Mouse (Mus musculus): ENCODE data around the gene Gm45521. TPM values are rescaled to one million over a fixed set of nuclear protein-coding genes. Genes with fewer than 3 reads are reported as not detected.
"Not testable (repeated sequence)": the region's sequence is repeated elsewhere in the genome, so short reads cannot be mapped to it uniquely, and the experiment has no call there.

Gene Gm45521
- polyA plus RNA-seq, 1 experiment from 2014 or later = not detected

DNA sequence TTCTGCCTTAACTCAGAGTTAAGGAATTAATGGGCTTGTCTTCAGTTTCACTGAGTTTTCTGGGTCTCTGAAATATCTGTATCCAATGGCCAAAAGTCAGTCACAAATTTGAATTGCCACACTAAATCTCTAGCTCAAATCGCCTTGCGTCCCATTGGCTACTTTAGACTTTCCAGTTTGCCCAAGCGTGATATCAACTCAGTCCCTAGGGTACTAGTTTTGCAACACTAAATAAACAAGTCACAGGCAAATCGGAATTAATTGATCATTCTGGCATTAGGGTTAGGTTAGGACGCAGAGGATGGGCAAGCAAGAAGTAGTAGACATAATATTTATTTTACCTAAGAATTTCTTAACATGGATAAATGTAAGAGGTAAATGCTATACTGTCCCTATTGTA lies 43.2 kb downstream of the Gm45521 start:
- Histone ChIP-seq H3K36me3 (ENCODE audit: control insufficient read depth, insufficient read depth, low read length) (no peaks in the 10 kb centered on the region), H3K9me3 (ENCODE audit: control insufficient read depth, low read length) (no peaks in the 10 kb centered on the region), H3K27me3 (ENCODE audit: control insufficient read depth, insufficient read depth, low read length) (peaks cover 9% of the 10 kb centered on the region), H3K4me2 (ENCODE audit: low read depth) (no peak overlapping the region), H3K9ac (ENCODE audit: low read length) (no peak overlapping the region), H3K4me3 (ENCODE audit: low read depth, low read length) (no peak overlapping the region), H3K27ac (ENCODE audit: low read depth, low read length) (no peak overlapping the region), H3K4me1 (ENCODE audit: control insufficient read depth, insufficient read depth, low read length) (peaks cover 4% of the 10 kb centered on the region; the same call in 1 of the 2 replicates)
- 86% methylated on average over 5 of the region's 5 CpGs for WGBS
- no peak for DNase-seq (ENCODE audit: low spot score)
- ATAC-seq (ENCODE audit: insufficient read depth, low FRiP score, low TSS enrichment) = no peak

DNA sequence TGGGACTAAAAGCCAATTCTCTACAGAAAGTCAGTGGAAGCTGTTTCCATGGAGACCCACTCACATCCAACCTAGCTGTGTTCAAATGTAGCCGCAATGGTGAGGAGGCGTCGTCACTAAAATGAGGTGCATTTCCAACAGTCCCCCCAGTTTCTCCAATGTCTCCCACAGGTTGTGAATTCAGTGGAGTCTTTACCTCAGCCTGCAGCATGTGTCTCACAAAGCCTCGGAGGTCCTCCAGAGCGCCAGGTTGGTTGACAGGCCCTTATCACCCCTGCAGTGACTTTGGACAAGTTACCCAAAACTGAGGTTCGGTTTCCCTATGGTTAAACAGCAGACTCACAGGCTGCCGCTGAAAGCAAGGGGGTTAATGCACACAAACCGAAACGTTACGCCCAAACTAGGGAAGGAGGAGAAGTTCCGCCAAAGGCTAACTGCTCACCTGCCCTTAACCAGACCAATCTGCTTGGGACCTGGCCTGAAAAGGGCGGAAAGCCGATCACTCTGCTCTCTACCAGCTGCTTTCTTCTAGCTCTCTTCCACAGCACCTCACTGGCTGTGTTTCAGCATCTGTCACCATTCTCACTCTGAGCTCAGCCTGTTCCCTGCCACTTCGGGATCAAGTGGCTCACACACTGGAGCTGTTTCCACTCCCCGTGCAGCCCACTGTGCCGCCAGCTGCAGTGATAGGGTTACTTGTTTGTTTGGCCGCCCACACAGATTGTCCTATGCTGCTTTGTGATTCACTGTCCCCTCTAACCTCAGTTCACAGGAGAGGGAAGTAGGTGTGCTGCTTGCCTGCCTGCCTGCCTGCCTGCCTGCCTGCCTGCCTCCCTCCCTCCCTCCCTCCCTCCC lies 44.0 kb downstream of the Gm45521 start:
- WGBS = 28% methylated on average over 17 of the region's 17 CpGs
- no peak for ATAC-seq (ENCODE audit: insufficient read depth, low FRiP score, low TSS enrichment)

DNA sequence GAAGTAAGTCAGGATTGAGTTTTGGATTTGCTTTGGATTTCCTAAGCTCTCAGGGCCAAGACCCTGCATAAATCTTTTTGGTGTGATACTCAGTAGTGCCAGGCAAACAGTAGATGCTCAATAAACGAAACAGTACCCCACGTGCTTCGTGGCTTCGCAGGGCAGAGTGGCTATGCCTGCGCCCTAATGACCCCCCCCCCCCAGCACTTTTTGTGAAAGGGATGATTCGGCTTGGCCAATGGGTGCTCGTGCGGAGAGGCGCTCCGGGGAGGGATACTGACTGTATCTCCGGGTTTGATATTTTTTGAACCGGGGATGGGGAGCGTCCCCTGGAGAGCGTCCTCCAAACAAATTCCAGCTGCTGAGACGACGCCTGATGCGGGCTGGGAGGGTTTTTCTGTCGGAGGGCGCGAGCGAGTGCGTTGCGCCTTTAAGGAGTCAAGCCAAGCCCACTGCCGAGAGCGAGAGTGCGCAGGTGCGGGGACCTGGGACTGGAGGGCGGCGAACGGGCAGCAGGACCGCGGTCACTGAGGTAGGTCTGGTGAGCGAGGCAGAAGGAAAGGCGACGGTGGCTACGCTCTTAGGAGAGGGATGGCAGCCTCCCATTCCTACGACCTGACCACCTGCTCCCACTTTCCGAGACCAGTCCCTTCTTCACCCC lies 45.5 kb downstream of the Gm45521 start, which contains the start of gene Abhd6:
Gene Abhd6 (plus strand): TSS at position 471 of the 661 bp plus-strand sequence.
- peak; percentile 87 for ATAC-seq (ENCODE audit: insufficient read depth, low FRiP score, low TSS enrichment)
- peak; percentile 91 for DNase-seq (ENCODE audit: low spot score)
- Histone ChIP-seq H3K9ac (ENCODE audit: low read length) (peak within 1 kb of the TSS; percentile 69), H3K4me2 (ENCODE audit: low read depth) (peak within 1 kb of the TSS; percentile 84), H3K9me3 (ENCODE audit: control insufficient read depth, low read length) (no peaks in the 10 kb centered on the region), H3K4me3 (ENCODE audit: low read depth, low read length) (peak within 1 kb of the TSS; percentile 58), H3K4me1 (ENCODE audit: control insufficient read depth, insufficient read depth, low read length) (peaks cover 4% of the 10 kb centered on the region; the same call in 1 of the 2 replicates), H3K36me3 (ENCODE audit: control insufficient read depth, insufficient read depth, low read length) (no peaks in the 10 kb centered on the region), H3K27me3 (ENCODE audit: control insufficient read depth, insufficient read depth, low read length) (peaks cover 9% of the 10 kb centered on the region), H3K27ac (ENCODE audit: low read depth, low read length) (no peak within 1 kb of the TSS)
- WGBS = 3% methylated on average over 38 of the region's 38 CpGs

More for the DNA sequence above, 44.0 kb downstream of the Gm45521 start:
- Histone ChIP-seq H3K4me3 (ENCODE audit: low read depth, low read length) (no peak overlapping the region), H3K9ac (ENCODE audit: low read length) (no peak overlapping the region), H3K27me3 (ENCODE audit: control insufficient read depth, insufficient read depth, low read length) (peaks cover 9% of the 10 kb centered on the region), H3K9me3 (ENCODE audit: control insufficient read depth, low read length) (no peaks in the 10 kb centered on the region), H3K4me2 (ENCODE audit: low read depth) (no peak overlapping the region), H3K27ac (ENCODE audit: low read depth, low read length) (no peak overlapping the region), H3K36me3 (ENCODE audit: control insufficient read depth, insufficient read depth, low read length) (no peaks in the 10 kb centered on the region), H3K4me1 (ENCODE audit: control insufficient read depth, insufficient read depth, low read length) (peaks cover 4% of the 10 kb centered on the region; the same call in 1 of the 2 replicates)
- no peak for DNase-seq (ENCODE audit: low spot score)

DNA sequence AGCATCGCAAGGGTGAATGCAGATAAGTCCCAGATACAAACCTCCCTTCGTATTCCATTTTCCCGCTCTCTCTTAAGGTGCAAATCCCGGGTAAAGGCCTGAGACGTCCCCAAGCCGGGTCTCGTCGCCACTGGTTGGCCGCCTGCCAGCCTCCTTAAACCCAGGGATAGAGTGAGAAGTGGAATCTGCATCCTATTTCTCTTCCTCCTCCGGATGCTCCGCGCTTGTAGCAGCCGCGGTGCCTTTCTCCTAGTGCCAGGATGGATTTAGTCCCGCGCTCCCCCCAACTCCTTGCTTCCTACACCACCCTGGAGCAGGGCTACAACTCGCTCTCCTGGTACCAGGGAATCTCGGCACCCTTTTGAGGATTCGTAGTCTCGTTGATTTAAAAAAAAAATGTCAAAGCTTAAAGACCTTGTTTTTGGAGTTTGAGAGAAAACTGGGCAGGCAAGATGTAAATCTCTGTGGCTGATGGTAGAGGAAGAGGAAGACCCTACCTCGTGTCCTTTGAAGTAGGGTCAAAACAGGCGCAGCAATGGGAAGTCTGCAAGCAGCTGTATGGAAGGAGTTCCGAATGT lies 46.1 kb downstream of the Gm45521 start:
- Histone ChIP-seq H3K4me3 (ENCODE audit: low read depth, low read length) (peak overlapping the region; percentile 58), H3K9me3 (ENCODE audit: control insufficient read depth, low read length) (no peaks in the 10 kb centered on the region), H3K9ac (ENCODE audit: low read length) (peak overlapping the region; percentile 69), H3K4me2 (ENCODE audit: low read depth) (peak overlapping the region; percentile 84), H3K27ac (ENCODE audit: low read depth, low read length) (no peak overlapping the region), H3K4me1 (ENCODE audit: control insufficient read depth, insufficient read depth, low read length) (peaks cover 4% of the 10 kb centered on the region; the same call in 1 of the 2 replicates), H3K36me3 (ENCODE audit: control insufficient read depth, insufficient read depth, low read length) (no peaks in the 10 kb centered on the region), H3K27me3 (ENCODE audit: control insufficient read depth, insufficient read depth, low read length) (peaks cover 9% of the 10 kb centered on the region)
- ATAC-seq (ENCODE audit: insufficient read depth, low FRiP score, low TSS enrichment) = peak; percentile 38; the same call in 1 of the 2 replicates
- DNase-seq (ENCODE audit: low spot score) = peak; percentile 67
- WGBS = 1% methylated on average over 23 of the region's 23 CpGs

DNA sequence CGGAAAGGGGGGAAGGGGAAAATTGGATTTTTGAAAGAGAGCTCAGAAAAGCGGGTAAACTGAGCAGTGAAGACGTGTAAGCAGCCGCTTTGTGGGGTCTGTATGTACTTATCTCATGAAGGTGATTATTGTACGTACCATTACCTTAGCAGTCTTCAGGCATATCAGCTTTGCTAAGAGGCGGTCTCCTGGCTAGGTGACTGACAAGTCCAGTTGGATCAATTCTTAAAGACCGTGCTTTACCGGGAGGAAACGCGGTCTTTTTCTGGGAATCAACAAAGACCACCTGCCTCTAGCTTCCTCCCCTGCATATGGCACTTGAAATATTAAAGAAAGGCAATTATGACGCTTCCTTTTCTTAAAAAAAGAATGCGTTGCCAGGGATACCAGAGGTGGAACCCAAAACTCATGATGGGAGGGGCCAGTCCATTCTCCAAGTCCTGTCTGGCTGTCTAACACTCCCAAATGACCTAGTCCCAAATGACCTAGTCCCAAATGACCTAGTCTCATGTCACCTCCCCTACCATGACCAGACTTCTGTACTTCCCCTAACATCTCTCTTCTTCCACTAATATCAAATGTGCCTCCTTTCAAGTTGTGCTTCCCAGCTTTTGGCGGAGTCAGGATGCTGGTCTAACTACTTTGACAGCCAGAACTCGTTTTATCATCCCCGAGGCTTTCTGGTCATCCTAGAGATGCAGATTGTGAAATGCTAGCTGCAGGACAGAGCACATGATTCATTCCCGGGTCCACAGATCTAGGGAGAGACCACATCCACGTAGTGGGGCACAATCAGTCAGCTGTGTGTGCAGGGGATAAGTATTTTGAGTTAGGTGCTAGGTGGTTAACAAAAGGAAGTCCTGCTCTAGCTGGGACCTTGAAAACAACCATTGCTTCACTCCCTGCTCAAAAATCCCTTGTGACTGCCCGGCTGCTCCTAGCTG lies 46.9 kb downstream of the Gm45521 start:
- Histone ChIP-seq H3K27me3 (ENCODE audit: control insufficient read depth, insufficient read depth, low read length) (peaks cover 9% of the 10 kb centered on the region), H3K27ac (ENCODE audit: low read depth, low read length) (no peak overlapping the region), H3K4me2 (ENCODE audit: low read depth) (peak overlapping the region; percentile 84), H3K9ac (ENCODE audit: low read length) (peak overlapping the region; percentile 69), H3K4me3 (ENCODE audit: low read depth, low read length) (peak overlapping the region; percentile 58), H3K36me3 (ENCODE audit: control insufficient read depth, insufficient read depth, low read length) (no peaks in the 10 kb centered on the region), H3K4me1 (ENCODE audit: control insufficient read depth, insufficient read depth, low read length) (peaks cover 4% of the 10 kb centered on the region; the same call in 1 of the 2 replicates), H3K9me3 (ENCODE audit: control insufficient read depth, low read length) (no peaks in the 10 kb centered on the region)
- WGBS = 51% methylated on average over 18 of the region's 18 CpGs
- DNase-seq (ENCODE audit: low spot score) = no peak
- ATAC-seq (ENCODE audit: insufficient read depth, low FRiP score, low TSS enrichment) = no peak

DNA sequence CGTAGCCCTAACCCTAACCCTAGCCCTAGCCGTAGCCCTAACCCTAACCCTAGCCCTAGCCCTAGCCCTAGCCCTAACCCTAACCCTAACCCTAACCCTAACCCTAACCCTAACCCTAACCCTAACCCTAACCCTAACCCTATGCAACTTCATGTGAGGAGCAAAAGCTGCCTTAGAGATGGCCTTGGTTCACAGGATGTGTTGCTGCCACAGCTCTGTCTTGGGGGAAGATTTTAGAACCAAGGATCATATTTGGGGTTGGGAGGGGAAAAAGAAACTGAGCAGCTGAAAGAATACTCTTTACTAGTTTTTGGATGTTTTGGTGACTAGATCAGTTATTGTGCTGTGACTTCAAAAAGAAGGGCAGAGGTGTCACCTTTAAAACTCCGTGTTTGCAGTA lies 49.0 kb downstream of the Gm45521 start:
- H3K27ac ChIP-seq (ENCODE audit: low read depth, low read length); ATAC-seq (ENCODE audit: insufficient read depth, low FRiP score, low TSS enrichment); H3K9me3 ChIP-seq (ENCODE audit: control insufficient read depth, low read length); H3K4me2 ChIP-seq (ENCODE audit: low read depth); H3K27me3 ChIP-seq (ENCODE audit: control insufficient read depth, insufficient read depth, low read length); H3K9ac ChIP-seq (ENCODE audit: low read length); DNase-seq (ENCODE audit: low spot score); H3K4me1 ChIP-seq (ENCODE audit: control insufficient read depth, insufficient read depth, low read length); H3K36me3 ChIP-seq (ENCODE audit: control insufficient read depth, insufficient read depth, low read length); H3K4me3 ChIP-seq (ENCODE audit: low read depth, low read length): not testable (repeated sequence)
- WGBS = 61% methylated on average over 3 of the region's 3 CpGs

DNA sequence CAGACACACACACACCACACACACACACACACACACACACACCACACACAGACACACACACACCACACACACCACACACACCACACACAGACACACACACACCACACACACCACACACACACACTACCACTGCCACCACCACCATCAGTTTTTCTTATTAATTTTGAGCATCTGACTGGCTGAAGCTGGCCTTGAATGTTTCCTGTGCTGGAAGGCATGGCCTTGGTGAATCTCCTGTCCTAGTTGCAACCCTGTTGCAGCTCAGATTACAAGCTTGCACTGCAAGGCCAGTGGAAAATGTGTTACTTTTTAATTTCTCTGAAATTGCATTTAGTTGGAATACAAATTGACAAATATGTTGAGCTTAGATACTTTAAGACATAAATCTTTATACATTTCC lies 50.0 kb downstream of the Gm45521 start:
- ATAC-seq (ENCODE audit: insufficient read depth, low FRiP score, low TSS enrichment) (no peak), DNase-seq (ENCODE audit: low spot score) (no peak)
- Histone ChIP-seq H3K9me3 (ENCODE audit: control insufficient read depth, low read length) (no peaks in the 10 kb centered on the region), H3K9ac (ENCODE audit: low read length) (no peak overlapping the region), H3K4me2 (ENCODE audit: low read depth) (no peak overlapping the region), H3K4me1 (ENCODE audit: control insufficient read depth, insufficient read depth, low read length) (peaks cover 4% of the 10 kb centered on the region; the same call in 1 of the 2 replicates), H3K27me3 (ENCODE audit: control insufficient read depth, insufficient read depth, low read length) (no peaks in the 10 kb centered on the region), H3K36me3 (ENCODE audit: control insufficient read depth, insufficient read depth, low read length) (no peaks in the 10 kb centered on the region), H3K4me3 (ENCODE audit: low read depth, low read length) (no peak overlapping the region), H3K27ac (ENCODE audit: low read depth, low read length) (no peak overlapping the region)

DNA sequence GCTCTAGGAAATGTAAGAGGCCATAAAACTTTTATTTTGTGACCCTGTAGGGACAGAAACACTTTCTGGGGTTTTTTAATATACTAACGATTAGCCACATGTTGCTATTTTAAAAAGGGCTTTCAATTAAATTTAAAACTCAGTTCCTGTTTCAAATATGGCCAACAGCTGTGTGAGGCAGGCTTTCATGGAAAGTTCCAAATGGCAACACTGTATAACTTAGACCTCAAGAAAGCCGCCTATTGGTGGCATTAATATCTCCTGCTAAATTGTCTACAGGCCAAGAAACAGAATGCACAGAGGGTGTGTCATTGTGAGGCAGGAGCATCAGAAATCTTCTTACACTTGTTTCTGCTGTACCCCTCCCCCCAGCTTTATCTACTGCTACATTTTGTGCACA lies 50.4 kb downstream of the Gm45521 start:
- no peak for ATAC-seq (ENCODE audit: insufficient read depth, low FRiP score, low TSS enrichment)

More for the DNA sequence above, 50.4 kb downstream of the Gm45521 start:
- H3K9ac ChIP-seq (ENCODE audit: low read length) = no peak overlapping the region
- DNase-seq (ENCODE audit: low spot score) = no peak
- H3K4me3 ChIP-seq (ENCODE audit: low read depth, low read length) = no peak overlapping the region
- H3K27me3 ChIP-seq (ENCODE audit: control insufficient read depth, insufficient read depth, low read length) = no peaks in the 10 kb centered on the region
- no peaks in the 10 kb centered on the region for H3K36me3 ChIP-seq (ENCODE audit: control insufficient read depth, insufficient read depth, low read length)
- no peak overlapping the region for H3K4me2 ChIP-seq (ENCODE audit: low read depth)
- H3K4me1 ChIP-seq (ENCODE audit: control insufficient read depth, insufficient read depth, low read length) = peaks cover 4% of the 10 kb centered on the region; the same call in 1 of the 2 replicates
- no peaks in the 10 kb centered on the region for H3K9me3 ChIP-seq (ENCODE audit: control insufficient read depth, low read length)
- H3K27ac ChIP-seq (ENCODE audit: low read depth, low read length) = no peak overlapping the region
- WGBS = 92% methylated on average over 2 of the region's 2 CpGs
